Mouse (Mus musculus): ENCODE measurements at regions not wholly inside any gene's neighbourhood (a gene's known extent, or its start where the extent isn't known, plus 50 kb on each side); places are given as distances from the start of the nearest gene placed in this dataset.

- ATAC-seq (replicated peaks; ENCODE audit: low FRiP score, low TSS enrichment, low read depth) (no peak; the same call in 1 of the 2 replicates), DNase-seq (ENCODE audit: low spot score) (no peak)
- Histone ChIP-seq H3K4me3 (ENCODE audit: low read depth, low read length) (no peak overlapping the region), H3K27me3 (replicated peaks; ENCODE audit: control insufficient read depth, insufficient read depth, low read length) (no peaks in the 10 kb centered on the region), H3K4me2 (ENCODE audit: low read length) (no peak overlapping the region), H3K9ac (ENCODE audit: low read length) (no peak overlapping the region), H3K27ac (ENCODE audit: low read depth) (no peak overlapping the region), H3K36me3 (ENCODE audit: control insufficient read depth, insufficient read depth, low read length) (no peaks in the 10 kb centered on the region), H3K4me1 (replicated peaks; ENCODE audit: control insufficient read depth, insufficient read depth, low read length) (no peaks in the 10 kb centered on the region), H3K9me3 (ENCODE audit: control insufficient read depth, low read length) (no peaks in the 10 kb centered on the region)
- 55% methylated on average over 3 of the region's 3 CpGs for WGBS
These were observed 113.1 kb downstream of the Tmem215 start for GRCm38 (mm10) chr4:40584940-40585571.

- Histone ChIP-seq H3K4me1 (replicated peaks; ENCODE audit: control insufficient read depth, insufficient read depth, low read length) (no peaks in the 10 kb centered on the region), H3K4me2 (ENCODE audit: low read length) (no peak overlapping the region), H3K4me3 (ENCODE audit: low read depth, low read length) (no peak overlapping the region), H3K9ac (ENCODE audit: low read length) (no peak overlapping the region), H3K9me3 (ENCODE audit: control insufficient read depth, low read length) (no peaks in the 10 kb centered on the region), H3K27me3 (replicated peaks; ENCODE audit: control insufficient read depth, insufficient read depth, low read length) (no peaks in the 10 kb centered on the region), H3K27ac (ENCODE audit: low read depth) (no peak overlapping the region), H3K36me3 (ENCODE audit: control insufficient read depth, insufficient read depth, low read length) (no peaks in the 10 kb centered on the region)
- DNase-seq (ENCODE audit: low spot score) (no peak), ATAC-seq (replicated peaks; ENCODE audit: low FRiP score, low TSS enrichment, low read depth) (no peak)
- WGBS = 94% methylated on average over 1 of the region's 1 CpGs
These were observed 114.1 kb downstream of the Tmem215 start for GRCm38 (mm10) chr4:40586045-40586444.

- WGBS = 74% methylated on average over 4 of the region's 4 CpGs
- no peak for ATAC-seq (replicated peaks; ENCODE audit: low FRiP score, low TSS enrichment, low read depth)
- H3K27ac ChIP-seq (ENCODE audit: low read depth) = no peak overlapping the region
These were observed 115.3 kb downstream of the Tmem215 start for GRCm38 (mm10) chr4:40587254-40587653.

GRCm38 (mm10) chr4:40593806-40594205 is 109.2 kb downstream of the Aptx start:
- ATAC-seq (replicated peaks; ENCODE audit: low FRiP score, low TSS enrichment, low read depth) (no peak), DNase-seq (ENCODE audit: low spot score) (no peak)
- H3K9ac ChIP-seq (ENCODE audit: low read length) = no peak overlapping the region
- no peaks in the 10 kb centered on the region for H3K27me3 ChIP-seq (replicated peaks; ENCODE audit: control insufficient read depth, insufficient read depth, low read length)
- no peak overlapping the region for H3K4me3 ChIP-seq (ENCODE audit: low read depth, low read length)
- no peak overlapping the region for H3K27ac ChIP-seq (ENCODE audit: low read depth)
- H3K4me2 ChIP-seq (ENCODE audit: low read length) = no peak overlapping the region
- H3K4me1 ChIP-seq (replicated peaks; ENCODE audit: control insufficient read depth, insufficient read depth, low read length) = no peaks in the 10 kb centered on the region
- no peaks in the 10 kb centered on the region for H3K36me3 ChIP-seq (ENCODE audit: control insufficient read depth, insufficient read depth, low read length)
- no peaks in the 10 kb centered on the region for H3K9me3 ChIP-seq (ENCODE audit: control insufficient read depth, low read length)
- 83% methylated on average over 5 of the region's 5 CpGs for WGBS

More at GRCm38 (mm10) chr4:40587254-40587653, 115.3 kb downstream of the Tmem215 start:
- Histone ChIP-seq H3K27me3 (replicated peaks; ENCODE audit: control insufficient read depth, insufficient read depth, low read length) (no peaks in the 10 kb centered on the region), H3K36me3 (ENCODE audit: control insufficient read depth, insufficient read depth, low read length) (no peaks in the 10 kb centered on the region), H3K9ac (ENCODE audit: low read length) (no peak overlapping the region), H3K9me3 (ENCODE audit: control insufficient read depth, low read length) (no peaks in the 10 kb centered on the region), H3K4me3 (ENCODE audit: low read depth, low read length) (no peak overlapping the region), H3K4me1 (replicated peaks; ENCODE audit: control insufficient read depth, insufficient read depth, low read length) (no peaks in the 10 kb centered on the region), H3K4me2 (ENCODE audit: low read length) (no peak overlapping the region)
- DNase-seq (ENCODE audit: low spot score) = no peak

- DNase-seq (ENCODE audit: low spot score) = no peak
- no peaks in the 10 kb centered on the region for H3K4me1 ChIP-seq (replicated peaks; ENCODE audit: control insufficient read depth, insufficient read depth, low read length)
- no peak overlapping the region for H3K9ac ChIP-seq (ENCODE audit: low read length)
- 40% methylated on average over 5 of the region's 5 CpGs for WGBS
- H3K36me3 ChIP-seq (ENCODE audit: control insufficient read depth, insufficient read depth, low read length) = no peaks in the 10 kb centered on the region
- H3K27ac ChIP-seq (ENCODE audit: low read depth) = no peak overlapping the region
- ATAC-seq (replicated peaks; ENCODE audit: low FRiP score, low TSS enrichment, low read depth) = no peak
- no peaks in the 10 kb centered on the region for H3K27me3 ChIP-seq (replicated peaks; ENCODE audit: control insufficient read depth, insufficient read depth, low read length)
- no peak overlapping the region for H3K4me3 ChIP-seq (ENCODE audit: low read depth, low read length)
- no peaks in the 10 kb centered on the region for H3K9me3 ChIP-seq (ENCODE audit: control insufficient read depth, low read length)
- H3K4me2 ChIP-seq (ENCODE audit: low read length) = no peak overlapping the region
These were observed 78.0 kb downstream of the Aptx start for GRCm38 (mm10) chr4:40625024-40625423.

- H3K4me1 ChIP-seq (replicated peaks; ENCODE audit: control insufficient read depth, insufficient read depth, low read length) = no peaks in the 10 kb centered on the region
- H3K36me3 ChIP-seq (ENCODE audit: control insufficient read depth, insufficient read depth, low read length) = no peaks in the 10 kb centered on the region
- H3K27me3 ChIP-seq (replicated peaks; ENCODE audit: control insufficient read depth, insufficient read depth, low read length) = no peaks in the 10 kb centered on the region
- H3K4me3 ChIP-seq (ENCODE audit: low read depth, low read length) = no peak overlapping the region
- H3K4me2 ChIP-seq (ENCODE audit: low read length) = no peak overlapping the region
- no peak overlapping the region for H3K9ac ChIP-seq (ENCODE audit: low read length)
- H3K9me3 ChIP-seq (ENCODE audit: control insufficient read depth, low read length) = no peaks in the 10 kb centered on the region
- WGBS = 32% methylated on average over 6 of the region's 6 CpGs
- DNase-seq (ENCODE audit: low spot score) = no peak
- peak overlapping the region; percentile 5; the same call in 1 of the 2 replicates for H3K27ac ChIP-seq (ENCODE audit: low read depth)
- no peak for ATAC-seq (replicated peaks; ENCODE audit: low FRiP score, low TSS enrichment, low read depth)
These were observed 77.1 kb downstream of the Aptx start for GRCm38 (mm10) chr4:40625911-40626310.
